Mouse (Mus musculus): ENCODE measurements around the gene Nup85.

GRCm38 (mm10) chr11:115632247-115632646 is 68.0 kb downstream of the Nup85 start:
- TF ChIP-seq CTCF (IDR thresholded peaks at IDR 0.05; ENCODE audit: control insufficient read depth, insufficient read depth, low read length) (no peak), POLR2A (IDR thresholded peaks at IDR 0.05; ENCODE audit: borderline replicate concordance, control insufficient read depth, low read depth, low read length) (no peak)
